Mouse (Mus musculus) neutrophil, adult 59 days (primary cell): ENCODE measurements around the gene Gm11758. TPM values are rescaled to one million over a fixed set of nuclear protein-coding genes. Genes with fewer than 3 reads are reported as not detected.

Experiments used
- total RNA-seq, 2 experiments: library from RNA; stranded (reverse); gene quantifications; 1 replicate in 1 of 2; 2 replicates in 1 of 2; pipeline ENCODE4 v1.2.4; 2023

The Gm11758 gene
- total RNA-seq = not detected

DNA sequence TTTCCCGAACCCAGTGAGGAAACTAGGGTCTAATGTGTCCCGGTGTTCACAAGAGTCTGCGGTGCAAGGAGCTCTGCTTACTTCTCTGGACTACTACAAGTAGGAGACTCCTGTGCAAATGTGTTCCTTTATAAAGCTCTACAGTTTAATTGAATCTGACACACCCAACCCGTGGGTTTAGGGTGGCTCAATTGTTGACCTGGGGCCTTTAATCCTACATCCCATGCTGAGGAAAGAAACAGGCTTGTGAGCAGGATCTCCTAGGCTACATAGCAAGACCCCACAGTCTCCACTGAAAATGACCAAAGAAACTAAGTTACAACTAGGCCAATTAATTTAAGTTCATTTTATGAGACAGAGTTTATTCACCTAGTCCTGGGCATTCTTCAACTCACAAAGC, at the start of gene Gm11758:
Gene Gm11758 (minus strand): TSS at position 101 of the 400 bp plus-strand sequence.

DNA sequence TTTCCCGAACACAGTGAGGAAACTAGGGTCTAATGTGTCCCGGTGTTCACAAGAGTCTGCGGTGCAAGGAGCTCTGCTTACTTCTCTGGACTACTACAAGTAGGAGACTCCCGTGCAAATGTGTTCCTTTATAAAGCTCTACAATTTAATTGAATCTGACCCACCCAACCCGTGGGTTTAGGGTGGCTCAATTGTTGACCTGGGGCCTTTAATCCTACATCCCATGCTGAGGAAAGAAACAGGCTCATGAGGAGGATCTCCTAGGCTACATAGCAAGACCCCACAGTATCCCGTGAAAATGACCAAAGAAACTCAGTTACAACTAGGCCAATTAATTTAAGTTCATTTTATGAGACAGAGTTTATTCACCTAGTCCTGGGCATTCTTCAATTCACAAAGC, 44.6 kb upstream of the Gm11758 start, which contains the start of gene Gm11756:
Gene Gm11756 (minus strand): TSS at position 101 of the 400 bp plus-strand sequence.

DNA sequence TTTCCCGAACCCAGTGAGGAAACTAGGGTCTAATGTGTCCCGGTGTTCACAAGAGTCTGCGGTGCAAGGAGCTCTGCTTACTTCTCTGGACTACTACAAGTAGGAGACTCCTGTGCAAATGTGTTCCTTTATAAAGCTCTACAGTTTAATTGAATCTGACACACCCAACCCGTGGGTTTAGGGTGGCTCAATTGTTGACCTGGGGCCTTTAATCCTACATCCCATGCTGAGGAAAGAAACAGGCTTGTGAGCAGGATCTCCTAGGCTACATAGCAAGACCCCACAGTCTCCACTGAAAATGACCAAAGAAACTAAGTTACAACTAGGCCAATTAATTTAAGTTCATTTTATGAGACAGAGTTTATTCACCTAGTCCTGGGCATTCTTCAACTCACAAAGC, 29.8 kb upstream of the Gm11758 start, which contains the start of gene Gm13871:
Gene Gm13871 (minus strand): TSS at position 101 of the 400 bp plus-strand sequence.

DNA sequence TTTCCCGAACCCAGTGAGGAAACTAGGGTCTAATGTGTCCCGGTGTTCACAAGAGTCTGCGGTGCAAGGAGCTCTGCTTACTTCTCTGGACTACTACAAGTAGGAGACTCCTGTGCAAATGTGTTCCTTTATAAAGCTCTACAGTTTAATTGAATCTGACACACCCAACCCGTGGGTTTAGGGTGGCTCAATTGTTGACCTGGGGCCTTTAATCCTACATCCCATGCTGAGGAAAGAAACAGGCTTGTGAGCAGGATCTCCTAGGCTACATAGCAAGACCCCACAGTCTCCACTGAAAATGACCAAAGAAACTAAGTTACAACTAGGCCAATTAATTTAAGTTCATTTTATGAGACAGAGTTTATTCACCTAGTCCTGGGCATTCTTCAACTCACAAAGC, 14.9 kb upstream of the Gm11758 start, which contains the start of gene Gm11757:
Gene Gm11757 (minus strand): TSS at position 101 of the 400 bp plus-strand sequence.

Other genes with a start within 250 kb of the Gm11758 start
- not detected for gene Gm11236, start 238.1 kb downstream of the Gm11758 start, total RNA-seq
- gene Gm11239, start 207.9 kb downstream of the Gm11758 start, total RNA-seq = not detected
- not detected for gene Gm428, start 192.8 kb downstream of the Gm11758 start, total RNA-seq
- gene Rasef, start 85.3 kb downstream of the Gm11758 start, total RNA-seq = not detected
- not detected for gene Gm11757, start 14.8 kb upstream of the Gm11758 start, total RNA-seq
- not detected for gene Gm13871, start 29.7 kb upstream of the Gm11758 start, total RNA-seq
- not detected for gene Gm11756, start 44.5 kb upstream of the Gm11758 start, total RNA-seq
- not detected for gene 2310002L09Rik, start 74.6 kb upstream of the Gm11758 start, total RNA-seq
- not detected for gene Frmd3, start 137.2 kb upstream of the Gm11758 start, total RNA-seq